Mouse (Mus musculus): ENCODE results near the gene Ublcp1. TPM values are rescaled to one million over a fixed set of nuclear protein-coding genes. Genes with fewer than 3 reads are reported as not detected.

The Ublcp1 gene
- total and polyA plus RNA-seq, 3 experiments, result 18.9 to 34.1 (median 26.7) TPM

- Histone ChIP-seq H3K27me3 (replicated peaks) (no peaks in the 10 kb centered on the region), H3K27ac (ENCODE audit: insufficient read depth, low read depth) (no peak overlapping the region), H3K4me2 (ENCODE audit: insufficient read depth, low read depth, poor library complexity, severe bottlenecking) (no peak overlapping the region), H3K79me2 (replicated peaks; ENCODE audit: control insufficient read depth, extremely low read depth, insufficient read depth, poor library complexity, severe bottlenecking) (0 out of 2 replicates have a peak, but pooled peaks cover 2% of the 10 kb centered on the region), H3K4me3 (replicated peaks in 1 of 3; ENCODE audit: low read depth in 2 of 3, low read length in 2 of 3, poor library complexity in 1 of 3) (no peak overlapping the region), H3K9ac (ENCODE audit: insufficient read depth, low read depth) (no peak overlapping the region), H3K9me3 (replicated peaks; ENCODE audit: low read length) (no peaks in the 10 kb centered on the region), H3K36me3 (replicated peaks in 1 of 2; ENCODE audit: control insufficient read depth in 1 of 2, insufficient read depth in 1 of 2, low read length in 1 of 2) (peaks cover 43 to 65% of the 10 kb centered on the region in 2 experiments), H3K4me1 (ENCODE audit: control insufficient read depth in 1 of 2, insufficient read depth in 2 of 2) (peaks cover 0 to 6% of the 10 kb centered on the region in 2 experiments; a peak in 1 of 4 replicates)
- in situ Hi-C loops (cut with MboI; ENCODE audit: low pct_ligation_motif_present, low pct_unique_long_range_greater_than_20kb, low sequenced_read_pairs), result no loop called here
- DNase-seq (ENCODE audit: extremely low read depth), result no peak
- dilution Hi-C loops (cut with MboI; ENCODE audit: extremely low pct_ligation_motif_present, extremely low pct_unique_long_range_greater_than_20kb, low sequenced_read_pairs), result no loop called here
- TF ChIP-seq EP300 (IDR thresholded peaks at IDR 0.05; ENCODE audit: low read length) (no peak), SIN3A (IDR thresholded peaks at IDR 0.05; ENCODE audit: low read length) (no peak), MAZ (IDR thresholded peaks at IDR 0.05; ENCODE audit: low read depth, low read length) (no peak), MAFK (IDR thresholded peaks at IDR 0.05; ENCODE audit: insufficient replicate concordance, low read length) (no peak), BHLHE40 (IDR thresholded peaks at IDR 0.05; ENCODE audit: low read depth, low read length) (no peak), ELF1 (IDR thresholded peaks at IDR 0.05; ENCODE audit: low read depth, low read length) (no peak), MXI1 (IDR thresholded peaks at IDR 0.05; ENCODE audit: low read depth, low read length) (no peak), GABPA (IDR thresholded peaks at IDR 0.05; ENCODE audit: insufficient replicate concordance, low read depth, low read length) (no peak), POLR2AphosphoS2 (IDR thresholded peaks at IDR 0.05; ENCODE audit: low read depth, low read length) (no peak), ZMIZ1 (IDR thresholded peaks at IDR 0.05; ENCODE audit: low read depth, low read length) (no peak), KAT2A (IDR thresholded peaks at IDR 0.05; ENCODE audit: insufficient replicate concordance, low read length) (no peak), CHD1 (IDR thresholded peaks at IDR 0.05; ENCODE audit: low read depth, low read length) (no peak), ZKSCAN1 (IDR thresholded peaks at IDR 0.05; ENCODE audit: borderline replicate concordance, low read depth, low read length) (no peak), UBTF (IDR thresholded peaks at IDR 0.05; ENCODE audit: low read depth, low read length) (no peak), TCF12 (IDR thresholded peaks at IDR 0.05; ENCODE audit: low read depth, low read length) (no peak), ETS1 (conservative IDR thresholded peaks at IDR 0.05; ENCODE audit: low read depth, low read length) (no peak), ZNF384 (IDR thresholded peaks at IDR 0.05; ENCODE audit: low read depth, low read length) (no peak), USF1 (IDR thresholded peaks at IDR 0.05; ENCODE audit: low read depth, low read length) (no peak)
Measured at GRCm38 (mm10) chr11:44461493-44461892, 8.8 kb downstream of the Ublcp1 start.

DNA sequence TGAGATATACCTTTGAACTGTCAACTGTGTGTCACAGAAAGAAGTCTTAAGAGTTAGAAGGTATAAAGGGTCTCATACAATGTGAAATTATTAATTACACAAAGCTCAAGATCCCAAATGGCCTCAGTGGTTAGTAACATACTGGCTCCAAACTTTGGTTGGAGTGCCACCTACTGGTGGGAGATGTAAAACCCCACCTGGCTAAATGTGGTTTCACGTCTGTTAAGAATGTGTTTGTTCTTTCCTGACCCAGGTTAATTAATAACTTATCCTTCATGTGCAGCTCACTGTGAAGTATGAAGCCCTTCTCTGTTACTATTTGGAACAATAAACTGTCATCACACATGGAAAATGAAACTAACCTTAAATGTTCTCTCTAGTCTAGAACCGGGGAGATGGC is 16.9 kb downstream of the Ublcp1 start:
- Histone ChIP-seq H3K36me3 (replicated peaks in 1 of 2; ENCODE audit: control insufficient read depth in 1 of 2, insufficient read depth in 1 of 2, low read length in 1 of 2) (peaks cover 33 to 36% of the 10 kb centered on the region in 2 experiments), H3K4me1 (ENCODE audit: control insufficient read depth in 1 of 2, insufficient read depth in 2 of 2) (no peaks in the 10 kb centered on the region), H3K79me2 (replicated peaks; ENCODE audit: control insufficient read depth, extremely low read depth, insufficient read depth, poor library complexity, severe bottlenecking) (0 out of 2 replicates have a peak, but pooled peaks cover 1% of the 10 kb centered on the region), H3K9me3 (replicated peaks; ENCODE audit: low read length) (no peaks in the 10 kb centered on the region), H3K4me2 (ENCODE audit: insufficient read depth, low read depth, poor library complexity, severe bottlenecking) (no peak overlapping the region), H3K4me3 (replicated peaks in 1 of 3; ENCODE audit: low read depth in 2 of 3, low read length in 2 of 3, poor library complexity in 1 of 3) (no peak overlapping the region), H3K27me3 (replicated peaks) (no peaks in the 10 kb centered on the region), H3K9ac (ENCODE audit: insufficient read depth, low read depth) (no peak overlapping the region), H3K27ac (ENCODE audit: insufficient read depth, low read depth) (no peak overlapping the region)
- DNase-seq (ENCODE audit: extremely low read depth), result peak; percentile 78
- in situ Hi-C loops (cut with MboI; ENCODE audit: low pct_ligation_motif_present, low pct_unique_long_range_greater_than_20kb, low sequenced_read_pairs) (loop anchor here (5.0 kb wide), 1 partner anchor 36 kb away; no protein-coding TSS in a partner anchor), dilution Hi-C loops (cut with MboI; ENCODE audit: extremely low pct_ligation_motif_present, extremely low pct_unique_long_range_greater_than_20kb, low sequenced_read_pairs) (no loop called here)
- TF ChIP-seq MYC (IDR thresholded peaks at IDR 0.05; ENCODE audit: low read depth, low read length) (0 out of 2 replicates have a peak, but pooled peaks have one; percentile 53), CHD2 (IDR thresholded peaks at IDR 0.05; ENCODE audit: low read length) (no peak), NRF1 (IDR thresholded peaks at IDR 0.05; ENCODE audit: low read depth, low read length) (no peak), MAX (IDR thresholded peaks at IDR 0.05; ENCODE audit: low read length) (0 out of 2 replicates have a peak, but pooled peaks have one; percentile 27), CTCF (conservative IDR thresholded peaks at IDR 0.05 in 1 of 2, IDR thresholded peaks at IDR 0.05 in 1 of 2; ENCODE audit: low read depth in 2 of 2, low read length in 2 of 2) (peak; percentile 92 to 95), TBP (conservative IDR thresholded peaks at IDR 0.05; ENCODE audit: low read depth, low read length) (0 out of 2 replicates have a peak, but pooled peaks have one; percentile 31), MAFK (IDR thresholded peaks at IDR 0.05; ENCODE audit: insufficient replicate concordance, low read length) (no peak), NELFE (IDR thresholded peaks at IDR 0.05; ENCODE audit: low read depth, low read length) (peak; percentile 23; the same call in 1 of the 2 replicates), BHLHE40 (IDR thresholded peaks at IDR 0.05; ENCODE audit: low read depth, low read length) (no peak), RCOR1 (conservative IDR thresholded peaks at IDR 0.05; ENCODE audit: low read depth, low read length) (0 out of 2 replicates have a peak, but pooled peaks have one; percentile 29), E2F4 (IDR thresholded peaks at IDR 0.05; ENCODE audit: insufficient replicate concordance, low read depth, low read length) (0 out of 2 replicates have a peak, but pooled peaks have one; percentile 45), SIN3A (IDR thresholded peaks at IDR 0.05; ENCODE audit: low read length) (0 out of 2 replicates have a peak, but pooled peaks have one; percentile 25), ZC3H11A (IDR thresholded peaks at IDR 0.05; ENCODE audit: low read depth, low read length) (peak; percentile 76), MAZ (IDR thresholded peaks at IDR 0.05; ENCODE audit: low read depth, low read length) (no peak), MXI1 (IDR thresholded peaks at IDR 0.05; ENCODE audit: low read depth, low read length) (no peak), JUN (IDR thresholded peaks at IDR 0.05; ENCODE audit: insufficient read depth, low read depth, low read length) (no peak), RAD21 (IDR thresholded peaks at IDR 0.05; ENCODE audit: low read depth, low read length) (peak; percentile 93), SMC3 (IDR thresholded peaks at IDR 0.05; ENCODE audit: low read depth, low read length) (peak; percentile 92), ELF1 (IDR thresholded peaks at IDR 0.05; ENCODE audit: low read depth, low read length) (no peak)

Measured in CH12.LX (cell line).